Mouse (Mus musculus) heart, postnatal 25 days (tissue): ENCODE measurements at regions not wholly inside any gene's neighbourhood (a gene's known extent, or its start where the extent isn't known, plus 50 kb on each side); places are given as distances from the start of the nearest gene placed in this dataset.

ENCODE experiments used
- DNase-seq: peaks from one replicate; pipeline ENCODE4 v3.0.0; 2022; ENCODE audit warnings: low spot score
- intact Hi-C: fragments of 180-260 bp; cut with DNase I; formaldehyde crosslinking; loops from one replicate; pipeline ENCODE4 v1.15.1; 2025

GRCm38 (mm10) chr16:87242027-87242426 lies 112.0 kb upstream of the N6amt1 start:
- no peak for DNase-seq
- intact Hi-C loops = loop anchor here (10.0 kb wide), 1 partner anchor 937 kb away; no protein-coding TSS in a partner anchor

GRCm38 (mm10) chr16:87239105-87239504 lies 114.9 kb upstream of the N6amt1 start:
- no peak for DNase-seq
- intact Hi-C loops = no loop called here

GRCm38 (mm10) chr16:87234199-87234598 lies 119.8 kb upstream of the N6amt1 start:
- intact Hi-C loops = no loop called here
- no peak for DNase-seq

GRCm38 (mm10) chr16:87225595-87225994 lies 128.4 kb upstream of the N6amt1 start:
- DNase-seq = no peak
- intact Hi-C loops = no loop called here

GRCm38 (mm10) chr16:87225085-87225484 lies 128.9 kb upstream of the N6amt1 start:
- intact Hi-C loops = no loop called here
- DNase-seq = no peak

DNA sequence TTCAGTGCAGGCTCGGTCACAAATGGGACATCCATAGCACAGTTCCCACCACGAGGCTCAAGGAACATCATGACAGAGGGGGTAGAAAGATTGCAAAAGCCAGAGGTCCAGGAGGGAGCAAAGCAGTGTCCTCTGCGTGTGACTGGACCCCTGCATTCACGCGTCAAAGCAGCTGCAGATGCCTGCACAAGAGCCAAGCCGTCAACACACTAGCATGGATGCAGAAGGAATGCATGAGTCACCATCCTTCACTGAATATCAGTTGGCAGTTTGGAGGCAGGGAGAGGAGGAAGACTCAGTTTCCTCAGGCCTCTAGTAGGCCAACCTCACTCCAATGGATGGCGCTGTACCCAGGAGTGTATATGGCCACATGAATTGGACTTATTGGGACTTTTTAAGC lies 130.0 kb upstream of the N6amt1 start:
- intact Hi-C loops = no loop called here
- no peak for DNase-seq

- intact Hi-C loops = no loop called here
- no peak for DNase-seq
These were observed 133.4 kb upstream of the N6amt1 start for GRCm38 (mm10) chr16:87220611-87221010.

DNA sequence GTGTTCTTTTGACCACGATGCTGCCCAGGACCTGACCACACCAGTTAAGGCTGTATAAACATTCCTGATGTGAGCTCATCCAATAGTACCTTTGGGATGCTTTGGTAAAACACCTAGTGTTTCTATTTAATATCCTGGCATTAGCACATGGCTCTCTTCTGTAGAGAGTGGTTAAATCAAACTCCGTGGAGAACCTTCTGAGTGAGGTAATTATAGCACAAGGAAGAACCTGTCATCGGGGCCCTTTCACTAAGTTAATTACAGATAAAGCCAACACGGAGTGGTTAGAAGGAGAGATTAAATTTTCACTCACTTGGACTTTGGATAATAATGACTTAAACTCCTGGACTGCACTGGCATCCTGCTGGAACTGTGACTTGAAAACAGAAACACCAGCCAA lies 133.8 kb upstream of the N6amt1 start:
- no peak for DNase-seq
- intact Hi-C loops = no loop called here

GRCm38 (mm10) chr16:87207875-87208274 lies 146.1 kb upstream of the N6amt1 start:
- intact Hi-C loops = no loop called here
- DNase-seq = no peak

- intact Hi-C loops = no loop called here
- DNase-seq = no peak
These were observed 163.5 kb upstream of the N6amt1 start for GRCm38 (mm10) chr16:87190471-87190870.

GRCm38 (mm10) chr16:87188737-87189136 lies 165.2 kb upstream of the N6amt1 start:
- no peak for DNase-seq

DNA sequence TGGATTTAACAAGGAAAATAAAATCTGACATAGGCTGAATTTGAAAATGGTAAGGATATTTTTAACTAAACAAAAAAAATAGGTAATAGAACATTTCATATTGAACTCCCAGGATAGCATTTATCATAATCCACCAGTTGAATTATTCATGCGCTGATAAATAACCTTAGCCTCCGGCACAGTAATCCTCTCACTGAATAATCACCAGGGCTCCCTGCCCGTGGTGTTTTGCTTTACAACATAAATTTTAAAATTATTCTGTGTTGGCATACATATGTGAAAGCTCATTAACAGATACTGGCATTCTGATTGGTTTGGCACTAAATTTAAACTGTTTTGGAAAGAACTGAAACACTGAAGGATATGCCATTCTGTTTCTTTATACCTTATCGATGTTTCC lies 181.6 kb upstream of the N6amt1 start:
- no peak for DNase-seq
- intact Hi-C loops = no loop called here

More at GRCm38 (mm10) chr16:87188737-87189136, 165.2 kb upstream of the N6amt1 start:
- intact Hi-C loops = no loop called here

DNA sequence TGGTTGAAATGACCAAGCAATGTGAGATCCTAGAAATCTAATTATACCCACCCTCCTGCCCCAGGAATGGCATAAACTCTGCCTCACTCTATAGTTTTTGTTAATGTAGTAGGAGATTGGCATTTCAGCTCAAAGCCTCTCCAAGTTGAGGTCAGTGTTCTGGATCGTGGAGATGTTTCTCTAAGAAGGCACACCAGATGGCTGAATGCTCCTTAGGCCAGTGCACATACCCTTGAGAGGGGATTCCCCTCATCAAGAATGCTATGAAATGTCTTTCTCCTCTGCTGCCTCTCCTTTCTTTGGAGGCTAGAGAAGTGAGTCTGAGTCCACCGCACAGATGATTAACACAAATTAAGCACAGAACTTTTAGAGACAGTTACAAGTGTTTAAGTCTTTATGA lies 214.7 kb upstream of the N6amt1 start:
- intact Hi-C loops = no loop called here
- no peak for DNase-seq

GRCm38 (mm10) chr16:87136503-87136902 lies 217.5 kb upstream of the N6amt1 start:
- no peak for DNase-seq
- intact Hi-C loops = no loop called here

DNA sequence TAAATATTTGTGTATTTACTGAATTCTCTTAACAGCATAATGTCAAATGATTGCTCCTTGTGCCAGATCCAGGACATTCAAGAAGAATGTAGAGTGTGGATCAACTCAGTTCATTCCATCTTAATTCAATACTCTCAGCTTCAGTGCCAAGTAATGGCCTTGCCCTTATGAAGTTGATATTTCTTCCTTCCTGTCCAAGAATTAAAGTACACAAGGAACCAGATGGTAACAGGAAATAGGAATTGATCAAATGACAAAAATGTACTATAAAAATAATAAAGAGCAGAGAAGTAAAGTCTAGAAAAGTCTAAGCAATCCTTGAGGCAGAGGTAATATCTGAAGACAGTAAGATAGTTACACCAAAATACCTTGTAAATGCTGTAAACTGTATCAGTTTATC lies 219.5 kb upstream of the N6amt1 start:
- DNase-seq = no peak
- intact Hi-C loops = no loop called here

- intact Hi-C loops = no loop called here
- DNase-seq = no peak
These were observed 220.1 kb upstream of the N6amt1 start for GRCm38 (mm10) chr16:87133874-87134273.

DNA sequence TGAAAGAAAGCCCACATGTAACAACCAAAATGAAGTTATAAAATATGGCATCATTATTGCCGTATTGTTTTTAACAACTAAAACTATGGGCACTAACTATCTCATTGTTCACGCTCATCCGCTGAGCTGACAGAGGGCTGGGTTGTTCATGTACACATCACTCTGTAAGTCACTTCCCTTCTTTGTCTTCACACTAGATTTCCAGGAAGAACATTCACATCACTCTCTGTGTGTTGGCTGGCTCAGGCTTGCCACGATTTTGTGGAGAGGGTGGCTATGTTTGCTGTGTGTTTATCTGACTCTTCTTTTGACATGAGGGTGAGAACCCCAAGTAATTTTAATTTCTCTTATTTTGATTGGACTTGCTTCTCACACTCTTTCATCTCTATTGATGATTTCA lies 221.9 kb upstream of the N6amt1 start:
- no peak for DNase-seq
- intact Hi-C loops = no loop called here

DNA sequence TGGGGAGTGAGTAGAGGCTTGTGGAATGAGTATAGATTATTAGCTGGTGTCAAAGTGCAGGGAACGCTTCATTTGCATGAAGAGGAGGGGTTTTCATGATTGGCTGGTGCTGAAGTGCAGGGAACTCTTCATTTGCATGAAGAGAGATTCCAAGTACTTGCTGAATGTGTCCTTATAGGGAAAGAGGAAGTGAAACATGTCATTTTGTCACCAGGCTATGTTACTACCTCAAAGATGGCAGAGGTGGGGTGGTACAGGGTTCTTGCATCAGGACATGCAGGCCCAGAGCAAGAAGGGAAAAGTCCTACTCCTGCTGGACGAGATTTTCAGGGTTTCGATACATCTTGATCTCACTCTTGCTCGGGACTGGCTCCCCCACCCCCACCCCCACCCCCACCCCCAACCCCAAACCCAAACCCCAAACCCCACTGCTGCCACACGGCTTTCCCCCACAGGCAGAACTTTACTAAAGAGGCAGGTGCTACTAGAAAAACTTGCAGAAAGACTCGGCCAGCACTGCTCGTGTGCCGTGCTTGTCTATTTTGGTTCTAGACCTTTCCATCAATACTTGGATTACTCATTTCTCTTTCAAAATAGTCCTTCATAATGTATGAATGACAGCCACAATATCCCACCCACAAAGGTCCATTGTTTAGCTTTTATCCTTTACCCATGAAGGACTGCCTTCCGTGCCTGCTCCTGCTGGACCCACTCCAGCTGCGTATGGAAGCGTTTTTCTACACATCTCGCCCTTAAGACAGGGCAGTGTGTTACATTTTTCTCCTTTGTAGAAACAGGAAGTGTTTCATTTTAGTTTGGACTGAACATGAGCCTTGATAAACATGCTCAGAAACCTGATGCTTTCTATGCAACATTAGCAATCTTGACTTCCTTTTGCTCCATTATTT lies 223.0 kb upstream of the N6amt1 start:
- DNase-seq = no peak
- intact Hi-C loops = no loop called here

GRCm38 (mm10) chr16:87129021-87129420 lies 225.0 kb upstream of the N6amt1 start:
- intact Hi-C loops = loop anchor here (10.0 kb wide), 3 partner anchors 84 to 1324 kb away; partner anchors contain the start of gene Adamts1
- DNase-seq = no peak

DNA sequence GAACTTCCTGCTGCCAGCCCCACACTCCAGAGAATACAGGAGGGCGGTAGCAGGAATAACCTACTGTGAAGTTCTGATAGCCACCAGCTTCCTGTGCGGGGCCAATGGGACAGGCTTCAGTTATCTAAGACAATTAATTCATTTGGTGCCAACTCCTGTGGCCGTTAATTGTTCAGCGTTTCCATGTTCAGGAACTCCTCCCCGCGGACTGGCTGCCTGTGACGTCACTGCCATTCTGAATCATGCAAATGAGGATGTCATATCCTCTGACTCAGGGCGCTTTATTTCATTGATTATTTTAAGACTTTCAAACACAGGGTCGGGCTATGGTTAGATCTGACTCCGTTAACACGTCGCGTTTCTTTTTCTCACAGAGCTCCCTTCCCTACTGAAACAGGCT lies 225.8 kb upstream of the N6amt1 start:
- peak; percentile 42 for DNase-seq
- intact Hi-C loops = loop anchor here (10.0 kb wide), 3 partner anchors 83 to 1323 kb away; partner anchors contain the start of gene Adamts1

DNA sequence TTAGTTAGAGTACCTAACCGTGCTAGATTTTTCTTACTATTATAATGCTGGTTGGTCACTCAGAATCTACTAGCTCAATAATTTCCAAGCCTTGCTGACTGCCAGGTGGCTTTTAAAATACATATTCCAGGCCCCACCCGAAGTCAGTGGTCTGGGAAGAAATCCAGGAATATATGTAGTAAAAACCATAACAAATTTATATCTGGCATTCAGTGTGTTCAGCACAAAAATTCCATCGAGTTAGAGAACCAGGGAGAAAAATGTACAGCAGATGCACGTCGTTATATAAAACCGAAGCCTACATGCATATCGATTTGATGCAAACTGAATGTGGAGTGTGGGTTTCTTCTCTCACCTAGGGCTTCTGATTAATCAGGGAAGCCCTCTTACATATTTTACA lies 229.5 kb upstream of the N6amt1 start:
- intact Hi-C loops = loop anchor here (10.0 kb wide), 3 partner anchors 80 to 1320 kb away; partner anchors contain the start of gene Adamts1

GRCm38 (mm10) chr16:87103599-87103998 lies 250.4 kb upstream of the N6amt1 start:
- DNase-seq = no peak
- intact Hi-C loops = no loop called here

More for the DNA sequence above, 229.5 kb upstream of the N6amt1 start:
- no peak for DNase-seq
